Mouse (Mus musculus): Measurements from ENCODE around the gene Tfap2a. TPM values are rescaled to one million over a fixed set of nuclear protein-coding genes. Genes with fewer than 3 reads are reported as not detected.

Tfap2a gene
- polyA plus RNA-seq, 1 experiment, result 0.40 TPM

DNA sequence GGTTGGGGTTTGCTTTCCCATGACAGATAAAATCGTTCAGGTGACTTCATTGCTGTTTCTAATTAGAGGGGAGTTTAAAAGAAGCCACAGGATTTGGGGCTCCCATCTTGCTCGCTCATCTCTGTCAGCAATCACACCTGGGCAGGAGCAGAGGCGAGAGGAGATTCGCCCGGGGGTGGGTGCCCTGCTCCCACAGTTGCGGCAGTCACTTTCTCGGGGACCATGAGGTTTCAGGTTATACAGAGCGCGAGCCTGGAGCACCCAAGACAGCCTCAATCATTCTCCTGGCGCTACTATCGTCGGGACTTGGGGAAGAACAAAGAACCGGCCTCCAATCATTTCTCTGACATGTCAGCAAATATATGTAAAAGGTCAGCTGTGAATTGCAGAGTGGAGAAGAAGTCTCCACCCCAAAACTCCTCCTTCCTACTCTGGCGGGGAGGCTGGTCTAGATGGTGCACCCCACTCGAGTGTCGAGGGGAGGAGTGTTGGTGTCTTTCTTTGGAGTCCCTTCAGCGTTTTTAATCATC is 1.0 kb upstream of the Tfap2a start:
- Histone ChIP-seq H3K4me1 (ENCODE audit: control insufficient read depth, insufficient read depth, insufficient read length, low read length) (no peaks in the 10 kb centered on the region; the same call in 1 of the 2 replicates), H3K27ac (replicated peaks; ENCODE audit: low read depth, low read length) (no peak overlapping the region), H3K4me3 (ENCODE audit: insufficient read depth, low read depth, low read length) (no peak overlapping the region)

DNA sequence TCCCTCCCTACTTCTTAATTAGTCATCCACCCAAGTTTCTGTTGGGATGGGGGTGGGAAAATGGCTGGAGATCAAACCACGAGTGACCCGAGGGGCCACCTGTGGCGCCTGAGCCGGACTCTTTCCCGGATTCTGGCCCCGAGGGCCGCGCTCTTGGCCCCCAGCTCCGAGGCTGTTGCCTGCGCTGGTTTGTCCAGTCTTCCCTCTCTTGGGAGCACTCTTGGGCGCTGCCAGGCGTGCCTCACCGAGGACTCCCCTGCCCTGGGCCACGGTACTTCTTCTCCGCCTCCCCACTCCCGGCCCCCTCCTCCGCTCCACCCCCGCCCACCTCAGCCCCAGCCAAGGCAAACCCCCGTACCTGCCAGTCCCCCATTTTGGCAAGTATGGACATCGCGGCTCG is 415 bp downstream of the Tfap2a start:
- H3K4me3 ChIP-seq (ENCODE audit: insufficient read depth, low read depth, low read length), result no peak overlapping the region
- H3K4me1 ChIP-seq (ENCODE audit: control insufficient read depth, insufficient read depth, insufficient read length, low read length), result peaks cover 6% of the 10 kb centered on the region
- H3K27ac ChIP-seq (replicated peaks; ENCODE audit: low read depth, low read length), result no peak overlapping the region

DNA sequence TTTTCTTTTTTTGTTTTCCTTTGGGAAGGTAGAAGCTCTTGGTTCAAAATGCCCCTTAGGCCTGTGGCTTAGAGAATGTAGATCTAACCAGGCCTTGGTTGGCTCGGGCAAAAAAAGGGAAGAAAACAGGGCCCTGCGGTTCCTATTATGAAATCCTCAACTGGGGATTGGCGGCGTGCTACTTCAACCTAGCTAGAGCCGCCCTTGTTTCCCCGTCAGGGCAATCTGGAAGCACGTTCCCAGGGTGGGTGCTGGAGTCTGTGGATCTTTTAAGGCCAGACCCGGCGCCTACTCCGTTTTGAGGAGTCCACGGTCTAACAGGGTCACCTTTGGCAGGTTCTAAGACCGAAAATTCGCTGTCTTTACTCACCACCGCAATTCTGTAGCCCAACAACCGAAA is 1.1 kb downstream of the Tfap2a start:
- Histone ChIP-seq H3K4me3 (ENCODE audit: insufficient read depth, low read depth, low read length) (no peak overlapping the region), H3K27ac (replicated peaks; ENCODE audit: low read depth, low read length) (no peak overlapping the region), H3K4me1 (ENCODE audit: control insufficient read depth, insufficient read depth, insufficient read length, low read length) (peaks cover 7% of the 10 kb centered on the region)

DNA sequence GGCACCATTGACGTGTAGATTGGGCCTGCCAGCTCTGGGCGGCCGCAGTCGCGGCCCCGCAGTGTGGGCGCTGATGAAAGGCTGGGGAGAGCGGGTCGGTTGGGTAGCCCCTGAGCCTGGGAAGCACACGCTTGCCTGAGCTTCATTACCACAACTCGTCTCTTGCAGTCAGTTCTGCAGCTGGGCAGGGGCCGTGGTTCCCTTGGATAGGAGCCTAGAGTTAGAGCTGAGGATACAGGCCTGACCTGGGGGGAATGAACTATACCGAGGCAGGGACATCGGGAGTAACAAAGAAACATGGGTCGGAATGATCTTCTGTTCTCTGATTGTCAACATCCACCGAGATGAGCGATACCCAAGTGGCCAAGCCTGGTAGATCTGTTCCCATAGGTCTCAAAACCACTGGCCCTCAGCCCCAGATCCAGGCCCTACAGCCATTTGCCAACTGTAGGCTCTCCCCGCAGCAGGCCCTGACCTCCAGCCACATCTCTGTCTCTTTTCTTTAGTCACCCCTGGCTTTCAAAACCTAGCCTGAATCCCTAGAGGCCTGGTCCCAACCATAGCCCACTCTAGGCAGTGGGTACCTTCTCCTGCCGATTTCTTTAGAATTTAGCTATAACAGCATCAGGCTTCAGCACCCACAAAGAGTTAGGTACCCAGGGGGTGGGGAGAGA is 1.9 kb downstream of the Tfap2a start:
- Histone ChIP-seq H3K27ac (replicated peaks; ENCODE audit: low read depth, low read length) (no peak overlapping the region), H3K4me3 (ENCODE audit: insufficient read depth, low read depth, low read length) (no peak overlapping the region), H3K4me1 (ENCODE audit: control insufficient read depth, insufficient read depth, insufficient read length, low read length) (peaks cover 8% of the 10 kb centered on the region)

DNA sequence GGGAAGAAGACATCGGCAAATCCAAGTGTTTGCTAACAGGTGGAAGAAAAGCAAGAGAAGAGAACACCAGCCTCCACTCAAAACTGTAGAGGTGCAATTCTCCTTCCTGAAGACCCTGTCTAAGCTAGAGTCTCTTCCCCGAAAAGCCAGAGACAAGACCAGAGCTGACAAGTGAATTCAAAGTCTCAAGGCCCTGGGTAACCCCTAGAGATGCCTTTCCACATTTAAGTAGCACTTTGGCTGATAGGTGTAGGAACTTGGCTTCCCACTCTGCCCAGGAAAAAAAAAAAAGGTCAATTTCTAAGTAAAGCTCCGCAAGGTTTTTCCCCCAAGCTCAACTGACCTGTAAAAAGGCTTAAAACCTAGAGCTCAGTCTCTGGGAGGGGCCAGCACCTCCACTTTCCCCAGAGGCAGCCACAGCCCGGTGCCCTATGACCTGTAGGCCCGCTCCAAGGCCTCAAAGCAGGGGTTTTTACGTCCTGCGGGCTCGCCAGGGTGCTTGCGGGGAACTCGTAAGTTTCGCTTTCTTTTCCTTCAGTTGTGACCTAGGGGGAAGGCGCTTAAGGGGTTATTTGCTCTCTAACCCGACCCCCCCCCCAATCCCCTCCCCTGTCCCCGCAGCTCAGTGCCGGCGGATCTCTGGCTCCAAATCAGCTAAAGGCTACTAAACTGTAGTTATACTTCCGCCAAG is 2.6 kb downstream of the Tfap2a start:
- H3K27ac ChIP-seq (replicated peaks; ENCODE audit: low read depth, low read length), result no peak overlapping the region
- no peak overlapping the region for H3K4me3 ChIP-seq (ENCODE audit: insufficient read depth, low read depth, low read length)
- peaks cover 10% of the 10 kb centered on the region for H3K4me1 ChIP-seq (ENCODE audit: control insufficient read depth, insufficient read depth, insufficient read length, low read length)

DNA sequence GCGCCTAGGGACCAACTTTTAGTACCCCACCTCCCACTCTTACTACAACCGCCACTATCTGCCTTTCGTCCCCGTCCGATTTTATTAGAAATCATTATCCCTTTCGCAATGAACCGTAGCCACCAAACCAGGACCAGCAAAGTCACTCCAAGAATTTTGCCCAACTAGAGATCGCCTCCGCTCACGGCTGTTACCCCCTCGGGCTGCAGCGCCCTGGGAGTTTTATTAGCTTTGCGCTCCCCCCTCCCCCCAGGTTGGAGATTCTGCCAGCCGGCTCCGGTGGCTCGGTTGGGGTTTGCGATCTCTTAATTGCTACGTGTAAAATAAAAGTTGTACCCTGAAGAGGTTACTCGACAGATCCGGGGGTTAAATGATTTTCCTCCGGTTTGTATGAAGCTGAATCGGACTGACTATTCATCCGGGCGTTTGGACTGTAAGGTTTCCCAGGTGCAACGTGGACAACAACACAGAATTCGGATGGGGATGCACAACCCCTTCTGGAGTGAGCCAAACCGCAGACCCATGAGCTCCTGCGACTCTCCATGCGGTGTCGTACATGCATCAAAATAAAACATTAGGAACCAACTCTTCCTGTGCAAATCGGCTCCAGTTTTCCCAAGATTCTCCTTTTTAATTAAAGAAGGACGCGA is 3.7 kb downstream of the Tfap2a start:
- Histone ChIP-seq H3K4me1 (ENCODE audit: control insufficient read depth, insufficient read depth, insufficient read length, low read length) (peaks cover 15% of the 10 kb centered on the region), H3K27ac (replicated peaks; ENCODE audit: low read depth, low read length) (no peak overlapping the region), H3K4me3 (ENCODE audit: insufficient read depth, low read depth, low read length) (peak overlapping the region; percentile 24; the same call in 1 of the 2 replicates)

DNA sequence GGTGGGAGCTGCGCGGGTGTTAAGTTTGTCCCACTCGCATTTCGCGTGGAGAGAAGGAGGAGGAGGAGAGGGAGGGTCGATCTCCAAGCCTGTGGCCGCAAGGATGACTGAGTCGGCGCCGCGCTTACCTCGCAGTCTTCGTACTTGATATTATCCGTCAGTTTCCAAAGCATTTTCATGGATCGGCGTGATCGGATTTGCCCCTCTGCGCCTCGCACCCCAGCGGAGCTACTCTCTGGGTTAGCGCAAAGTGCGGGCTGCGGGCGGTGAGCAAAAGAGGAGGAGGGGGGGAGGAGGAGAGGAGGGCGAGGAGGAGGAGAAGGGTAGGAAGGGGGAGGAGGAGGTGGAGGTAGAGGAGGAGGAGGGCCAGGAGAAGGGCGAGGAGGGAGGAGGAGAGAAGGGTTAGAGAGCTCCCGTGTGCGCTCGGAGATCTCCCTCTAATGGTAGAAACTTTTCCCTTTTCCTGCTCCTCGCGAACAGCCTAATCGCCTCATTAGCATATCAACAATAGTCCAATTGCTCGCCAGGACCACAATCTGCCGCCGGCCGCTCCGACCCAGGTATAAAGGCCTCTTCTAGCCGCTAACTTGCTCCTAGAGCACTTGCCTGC is 4.5 kb downstream of the Tfap2a start:
- H3K4me1 ChIP-seq (ENCODE audit: control insufficient read depth, insufficient read depth, insufficient read length, low read length), result peaks cover 16% of the 10 kb centered on the region
- no peak overlapping the region for H3K27ac ChIP-seq (replicated peaks; ENCODE audit: low read depth, low read length)
- H3K4me3 ChIP-seq (ENCODE audit: insufficient read depth, low read depth, low read length), result peak overlapping the region; percentile 24; the same call in 1 of the 2 replicates

DNA sequence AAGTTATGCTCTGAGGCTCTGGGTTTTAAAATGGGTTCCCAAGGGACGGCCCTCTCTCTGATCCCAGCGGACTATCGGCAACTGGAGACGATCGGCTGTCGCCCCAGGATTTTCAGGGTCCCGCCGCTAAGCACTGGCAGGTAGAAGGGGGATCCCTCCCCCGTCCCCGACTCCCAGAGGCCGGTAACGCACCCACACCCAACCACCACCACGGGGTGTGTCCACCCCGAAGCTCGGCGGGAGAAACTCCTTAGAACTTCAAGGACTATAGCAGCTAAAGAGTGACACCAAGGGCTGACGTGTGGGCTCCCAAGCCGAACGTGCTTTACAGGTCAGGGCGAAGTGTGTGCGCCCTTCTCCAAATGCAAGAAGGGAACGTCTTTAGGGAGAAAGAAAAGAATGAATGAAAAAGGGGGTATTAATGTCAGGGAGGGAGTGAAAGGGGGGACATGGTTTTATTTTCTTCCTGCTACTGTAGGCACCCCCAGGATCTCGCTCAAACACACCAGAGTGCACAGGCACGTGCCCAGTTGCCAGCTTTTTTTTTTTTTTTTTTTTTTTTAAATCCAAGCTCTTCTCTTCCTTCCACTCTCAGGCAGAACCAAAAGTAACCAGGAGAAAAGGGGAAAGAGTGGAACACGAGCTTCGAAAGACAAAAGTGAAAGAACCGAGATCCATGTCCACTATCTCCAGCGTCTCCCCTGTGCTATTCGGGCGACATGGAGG is 5.2 kb downstream of the Tfap2a start:
- Histone ChIP-seq H3K4me1 (ENCODE audit: control insufficient read depth, insufficient read depth, insufficient read length, low read length) (peaks cover 16% of the 10 kb centered on the region), H3K27ac (replicated peaks; ENCODE audit: low read depth, low read length) (no peak overlapping the region), H3K4me3 (ENCODE audit: insufficient read depth, low read depth, low read length) (peak overlapping the region; percentile 24)

DNA sequence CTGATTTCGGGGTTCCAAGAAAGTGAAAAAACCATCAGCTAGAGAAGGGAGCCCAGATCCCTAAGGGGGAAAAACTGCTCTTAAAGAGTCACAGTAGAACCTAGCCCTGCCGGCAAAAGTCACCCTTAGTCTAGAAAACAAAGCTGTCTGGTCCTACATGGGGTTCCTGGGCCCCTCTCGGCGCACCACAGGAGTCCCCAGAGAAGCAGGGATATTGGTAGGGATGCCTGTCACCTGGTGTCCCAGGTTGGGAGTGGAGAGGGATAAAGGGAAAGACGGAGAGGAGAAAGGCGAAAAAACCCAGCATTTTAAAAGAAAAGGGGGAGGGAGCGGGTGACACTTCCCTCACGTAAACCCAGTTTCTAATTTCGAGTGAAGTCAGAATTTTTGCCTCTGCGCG is 6.1 kb downstream of the Tfap2a start:
- Histone ChIP-seq H3K4me3 (ENCODE audit: insufficient read depth, low read depth, low read length) (peak overlapping the region; percentile 59), H3K27ac (replicated peaks; ENCODE audit: low read depth, low read length) (no peak overlapping the region), H3K4me1 (ENCODE audit: control insufficient read depth, insufficient read depth, insufficient read length, low read length) (peaks cover 16% of the 10 kb centered on the region)

DNA sequence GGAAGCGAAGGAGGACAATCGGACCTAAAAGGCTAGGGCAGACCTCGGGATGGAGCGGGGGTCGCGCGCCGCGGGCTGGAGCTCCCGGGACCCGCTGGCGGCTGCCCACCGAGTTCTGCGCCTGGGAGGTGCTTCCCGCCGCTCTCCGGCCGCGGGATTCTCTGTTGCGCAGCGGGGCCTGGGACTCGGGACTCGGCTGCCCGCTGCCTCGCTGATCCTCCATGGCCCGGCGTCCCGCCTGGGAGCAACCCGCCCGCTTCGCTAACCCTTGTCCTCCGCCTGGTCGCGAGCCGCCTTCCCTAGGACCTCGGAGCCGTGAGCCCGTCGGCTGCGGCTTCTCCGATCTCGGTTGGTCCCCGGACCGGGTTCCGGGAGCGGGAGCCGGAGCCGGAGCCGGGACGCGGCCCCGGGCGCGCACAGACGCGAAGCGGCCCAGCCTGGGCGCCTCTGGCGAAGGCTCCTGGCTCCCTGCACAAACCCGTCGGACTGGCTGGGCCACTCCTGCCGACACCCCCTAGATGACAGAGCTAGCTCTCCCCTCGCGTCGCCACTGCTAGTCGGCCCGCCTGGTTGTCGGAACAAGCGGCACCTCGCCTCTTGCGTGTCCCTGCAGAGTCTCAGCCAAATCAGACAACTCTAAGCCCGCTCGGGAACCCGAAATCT is 6.9 kb downstream of the Tfap2a start:
- Histone ChIP-seq H3K27ac (replicated peaks; ENCODE audit: low read depth, low read length) (no peak overlapping the region), H3K4me1 (ENCODE audit: control insufficient read depth, insufficient read depth, insufficient read length, low read length) (peaks cover 16% of the 10 kb centered on the region), H3K4me3 (ENCODE audit: insufficient read depth, low read depth, low read length) (peak overlapping the region; percentile 59)

DNA sequence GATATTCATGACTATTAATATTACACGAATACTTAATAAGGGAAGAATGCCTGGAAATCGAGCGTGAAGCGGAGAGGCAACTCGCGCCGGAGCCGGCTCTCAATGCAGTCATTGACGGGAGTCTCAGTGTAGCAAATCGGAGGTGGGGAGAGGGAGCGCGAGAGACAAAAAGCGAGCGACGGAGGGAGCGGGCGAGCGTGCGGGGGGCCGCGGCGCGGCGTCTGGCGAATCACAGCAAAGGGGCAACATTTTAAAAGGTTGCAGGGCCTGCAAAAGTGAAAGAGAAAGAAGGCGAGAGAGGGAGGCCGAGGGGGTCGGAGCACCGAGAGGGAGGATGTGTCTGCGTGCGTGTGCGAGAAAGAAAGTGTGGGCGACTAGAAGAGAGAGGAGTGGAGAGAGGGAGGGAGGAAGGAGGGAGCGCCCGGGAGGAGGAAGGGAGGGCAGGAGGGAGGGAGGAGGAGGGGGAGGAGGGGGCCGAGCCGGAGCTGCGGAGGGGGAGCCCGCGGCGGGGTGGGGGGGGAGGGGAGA is 7.5 kb downstream of the Tfap2a start:
- no peak overlapping the region for H3K27ac ChIP-seq (replicated peaks; ENCODE audit: low read depth, low read length)
- peaks cover 16% of the 10 kb centered on the region for H3K4me1 ChIP-seq (ENCODE audit: control insufficient read depth, insufficient read depth, insufficient read length, low read length)

DNA sequence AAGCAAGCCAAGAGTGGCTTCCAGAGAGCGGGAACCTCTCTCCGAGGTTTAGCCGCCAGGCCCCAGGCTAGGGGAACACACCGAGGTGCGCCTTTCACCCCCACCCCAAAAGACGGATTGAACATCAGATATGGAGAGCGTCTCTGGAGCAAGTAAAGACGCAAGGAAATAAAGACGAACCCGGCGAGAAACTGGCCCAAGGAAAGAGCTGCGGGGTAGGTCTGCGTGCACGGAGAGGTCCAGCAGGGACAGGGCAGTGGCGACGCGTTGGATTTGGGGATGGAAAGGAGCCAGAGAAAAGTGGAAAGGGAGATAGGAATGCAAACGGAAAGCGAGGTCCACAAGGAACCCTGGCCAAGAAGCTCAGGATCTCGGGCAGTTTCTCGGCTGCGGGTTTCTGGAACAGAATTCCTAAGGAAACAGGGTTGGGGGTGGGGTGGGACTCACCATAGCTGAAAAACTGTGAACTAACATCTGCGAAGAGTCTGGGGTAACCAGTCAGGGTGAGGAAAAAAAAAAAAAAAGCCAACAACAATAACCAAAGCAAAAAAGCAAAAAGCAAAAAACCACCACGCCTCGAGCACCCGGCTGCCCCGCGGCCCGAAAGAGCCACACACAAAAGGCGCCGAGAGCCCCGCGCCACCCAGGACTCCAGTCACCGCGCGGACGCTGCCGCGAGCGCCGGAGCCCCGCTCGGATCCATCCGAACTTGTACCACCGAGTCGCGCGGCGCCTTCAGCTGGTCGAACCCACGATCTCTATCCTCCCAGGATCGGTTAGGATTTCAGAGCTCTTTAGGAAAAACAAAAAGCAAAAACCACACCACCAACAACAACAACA is 8.4 kb downstream of the Tfap2a start:
- Histone ChIP-seq H3K4me1 (ENCODE audit: control insufficient read depth, insufficient read depth, insufficient read length, low read length) (peaks cover 16% of the 10 kb centered on the region), H3K4me3 (ENCODE audit: insufficient read depth, low read depth, low read length) (peak overlapping the region; percentile 74), H3K27ac (replicated peaks; ENCODE audit: low read depth, low read length) (no peak overlapping the region)

More for the DNA sequence above, 7.5 kb downstream of the Tfap2a start:
- H3K4me3 ChIP-seq (ENCODE audit: insufficient read depth, low read depth, low read length), result peak overlapping the region; percentile 74

DNA sequence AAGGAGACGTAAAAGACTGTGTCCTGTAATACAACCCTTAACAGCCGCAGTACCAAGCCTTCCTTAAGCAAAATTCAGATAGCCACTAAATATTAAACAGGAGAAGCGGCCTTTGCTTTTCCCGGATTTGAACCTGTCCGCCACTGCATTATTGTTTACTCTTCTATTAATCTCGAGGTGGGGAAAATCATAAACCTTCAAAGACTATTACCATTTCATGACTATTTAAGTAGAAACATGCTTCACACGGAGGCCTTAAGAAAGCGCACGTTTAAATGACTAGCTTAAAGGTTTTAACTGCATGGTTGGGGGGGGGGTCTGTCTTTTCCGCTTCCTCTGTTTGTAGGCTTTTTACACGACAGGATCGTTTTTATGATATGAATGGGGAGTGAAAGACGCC is 9.1 kb downstream of the Tfap2a start:
- Histone ChIP-seq H3K4me1 (ENCODE audit: control insufficient read depth, insufficient read depth, insufficient read length, low read length) (peaks cover 16% of the 10 kb centered on the region), H3K27ac (replicated peaks; ENCODE audit: low read depth, low read length) (no peak overlapping the region), H3K4me3 (ENCODE audit: insufficient read depth, low read depth, low read length) (no peak overlapping the region)

All from brown adipose tissue, adult 24 weeks (tissue).